Mouse (Mus musculus) cortical plate, adult 2 months (tissue): ENCODE measurements around the gene Nr2c2ap. TPM values are rescaled to one million over a fixed set of nuclear protein-coding genes. Genes with fewer than 3 reads are reported as not detected.

Experiments used
- H3K27ac ChIP-seq: fragments of 200-500 bp; 2 replicates; pipeline ENCODE4 v1.5.1; 2012; ENCODE audit warnings: low read length, control low read depth, inconsistent platforms; ENCODE audit not compliant: insufficient read depth
- H3K4me1 ChIP-seq: fragments of 200-500 bp; 2 replicates; pipeline ENCODE4 v1.6.1; 2011; ENCODE audit warnings: low read length; ENCODE audit not compliant: control insufficient read depth, insufficient read depth
- H3K4me3 ChIP-seq: fragments of 200-500 bp; 2 replicates; pipeline ENCODE4 v1.5.1; 2011; ENCODE audit warnings: mild to moderate bottlenecking, low read length, control low read depth; ENCODE audit not compliant: insufficient read depth
- CTCF ChIP-seq: fragments of 200-500 bp; IDR thresholded peaks from 2 replicates; pipeline ENCODE4 v1.5.1; 2011; ENCODE audit warnings: mild to moderate bottlenecking, control low read depth, low read length; ENCODE audit not compliant: insufficient read depth; ENCODE audit errors: extremely low read depth
- POLR2A ChIP-seq: fragments of 200-500 bp; IDR thresholded peaks from 2 replicates; pipeline ENCODE4 v1.6.1; 2011; ENCODE audit warnings: mild to moderate bottlenecking, low read length, control low read depth; ENCODE audit not compliant: insufficient read depth; ENCODE audit errors: extremely low read depth
- polyA plus RNA-seq: library from polyadenylated mRNA; depleted of rRNA; stranded (reverse); fragments of >200 nt; gene quantifications from 2 replicates; pipeline ENCODE4 v1.2.3, GENCODE M21; 2012

Gene Nr2c2ap
- polyA plus RNA-seq, 1 experiment: 25.2 TPM

GRCm38 (mm10) chr8:70136591-70136990 is 5.5 kb downstream of the Nr2c2ap start:
- TF ChIP-seq POLR2A (no peak), CTCF (no peak)
- H3K4me1 ChIP-seq: peaks cover 13% of the 10 kb centered on the region
- H3K4me3 ChIP-seq: no peak overlapping the region
- H3K27ac ChIP-seq: no peak overlapping the region

GRCm38 (mm10) chr8:70137890-70138289 is 6.8 kb downstream of the Nr2c2ap start:
- H3K27ac ChIP-seq: no peak overlapping the region
- no peak overlapping the region; the same call in 1 of the 2 replicates for H3K4me3 ChIP-seq
- TF ChIP-seq POLR2A: no peak
- TF ChIP-seq CTCF: no peak

GRCm38 (mm10) chr8:70139026-70139857 is 8.1 kb downstream of the Nr2c2ap start, which contains the start of the genes Rfxank, Borcs8 and Mef2b:
Gene Rfxank, minus strand, starts transcription at chr8:70139154.
Gene Borcs8, plus strand, starts transcription at chr8:70139499.
Gene Mef2b, plus strand, starts transcription at chr8:70139711.
- peak within 1 kb of the TSS; percentile 67 for H3K4me3 ChIP-seq
- TF ChIP-seq POLR2A: peak; percentile 62; the same call in 1 of the 2 replicates
- TF ChIP-seq CTCF: no peak
- peaks cover 11% of the 10 kb centered on the region for H3K4me1 ChIP-seq
- H3K27ac ChIP-seq: 0 out of 2 replicates have a peak within 1 kb of the TSS, but pooled peaks have one; percentile 19

More at GRCm38 (mm10) chr8:70137890-70138289, 6.8 kb downstream of the Nr2c2ap start:
- peaks cover 11% of the 10 kb centered on the region for H3K4me1 ChIP-seq

- H3K4me1 ChIP-seq: peaks cover 11% of the 10 kb centered on the region
- H3K4me3 ChIP-seq: peak overlapping the region; percentile 67
- H3K27ac ChIP-seq: no peak overlapping the region
- TF ChIP-seq CTCF: no peak
- TF ChIP-seq POLR2A: no peak
Measured at GRCm38 (mm10) chr8:70139981-70140380, 8.8 kb downstream of the Nr2c2ap start.

GRCm38 (mm10) chr8:70147678-70148607 is 16.8 kb downstream of the Nr2c2ap start:
- H3K4me3 ChIP-seq: no peak overlapping the region
- no peak overlapping the region for H3K27ac ChIP-seq
- TF ChIP-seq POLR2A (0 out of 2 replicates have a peak, but pooled peaks have one; percentile 5), CTCF (no peak)
- no peaks in the 10 kb centered on the region for H3K4me1 ChIP-seq

GRCm38 (mm10) chr8:70150158-70150557 is 19.0 kb downstream of the Nr2c2ap start:
- no peaks in the 10 kb centered on the region for H3K4me1 ChIP-seq
- TF ChIP-seq POLR2A: no peak

GRCm38 (mm10) chr8:70152537-70153257 is 21.6 kb downstream of the Nr2c2ap start:
- Histone ChIP-seq H3K4me3 (no peak overlapping the region), H3K27ac (no peak overlapping the region), H3K4me1 (no peaks in the 10 kb centered on the region)
- TF ChIP-seq CTCF: no peak

More at GRCm38 (mm10) chr8:70150158-70150557, 19.0 kb downstream of the Nr2c2ap start:
- Histone ChIP-seq H3K4me3 (no peak overlapping the region), H3K27ac (no peak overlapping the region)

- Histone ChIP-seq H3K4me3 (no peak overlapping the region), H3K4me1 (no peaks in the 10 kb centered on the region), H3K27ac (no peak overlapping the region)
- no peak for TF ChIP-seq POLR2A
- TF ChIP-seq CTCF: no peak
Measured at GRCm38 (mm10) chr8:70157240-70157800, 26.2 kb downstream of the Nr2c2ap start.
